Mouse (Mus musculus) left cerebral cortex, postnatal 10 days (tissue): ENCODE measurements around the gene Cdc37l1. TPM values are rescaled to one million over a fixed set of nuclear protein-coding genes. Genes with fewer than 3 reads are reported as not detected.

ENCODE experiments used
- DNase-seq, 2 experiments: peaks; one replicate each; pipeline ENCODE4 v3.0.0; 2021 to 2022; ENCODE audit warnings: low spot score in 2 of 2, mixed read lengths in 1 of 2; ENCODE audit errors: extremely low spot score in 1 of 2
- intact Hi-C: fragments of 180-260 bp; cut with DNase I; formaldehyde crosslinking; loops from one replicate; pipeline ENCODE4 v1.15.1; 2025
- total RNA-seq, 2 experiments: library from RNA; stranded (reverse); gene quantifications; 2 replicates each; pipeline ENCODE4 v1.2.3; 2021

Gene Cdc37l1
- total RNA-seq, 2 experiments from 2014 or later, result 72.6 to 73.7 TPM

- intact Hi-C loops, result loop anchor here (10.0 kb wide), 1 partner anchor 245 kb away; no protein-coding TSS in a partner anchor
- no peak for DNase-seq
These were observed 50.1 kb downstream of the Cdc37l1 start for GRCm38 (mm10) chr19:29040206-29040605.

- intact Hi-C loops, result loop anchor here (10.0 kb wide), 1 partner anchor 247 kb away; no protein-coding TSS in a partner anchor
These were observed 52.0 kb downstream of the Cdc37l1 start for GRCm38 (mm10) chr19:29042143-29042542.

GRCm38 (mm10) chr19:29042647-29043046 is 52.5 kb downstream of the Cdc37l1 start:
- no peak for DNase-seq
- intact Hi-C loops, result loop anchor here (10.0 kb wide), 1 partner anchor 248 kb away; no protein-coding TSS in a partner anchor

More at GRCm38 (mm10) chr19:29042143-29042542, 52.0 kb downstream of the Cdc37l1 start:
- DNase-seq, result no peak

GRCm38 (mm10) chr19:29044353-29044768 is 54.2 kb downstream of the Cdc37l1 start:
- intact Hi-C loops, result loop anchor here (10.0 kb wide), 1 partner anchor 250 kb away; no protein-coding TSS in a partner anchor
- DNase-seq, result no peak

GRCm38 (mm10) chr19:29045369-29045768 is 55.2 kb downstream of the Cdc37l1 start:
- intact Hi-C loops, result loop anchor here (10.0 kb wide), 1 partner anchor 251 kb away; no protein-coding TSS in a partner anchor
- peak in 1 of 2 experiments; percentile 58 for DNase-seq

GRCm38 (mm10) chr19:29045956-29046650 is 56.0 kb downstream of the Cdc37l1 start:
- DNase-seq, result no peak
- intact Hi-C loops, result loop anchor here (10.0 kb wide), 1 partner anchor 251 kb away; no protein-coding TSS in a partner anchor

GRCm38 (mm10) chr19:29046961-29047333 is 56.8 kb downstream of the Cdc37l1 start:
- intact Hi-C loops, result loop anchor here (10.0 kb wide), 1 partner anchor 252 kb away; no protein-coding TSS in a partner anchor
- no peak for DNase-seq

GRCm38 (mm10) chr19:29047334-29048170 is 57.4 kb downstream of the Cdc37l1 start, which contains the start of gene Ak3:
Gene Ak3 (minus strand): TSS chr19:29047961.
- DNase-seq, result peak; percentile 66 to 90
- intact Hi-C loops, result loop anchor here (10.0 kb wide), 1 partner anchor 253 kb away; no protein-coding TSS in a partner anchor

GRCm38 (mm10) chr19:29049401-29050075 is 59.4 kb downstream of the Cdc37l1 start:
- intact Hi-C loops, result loop anchor here (10.0 kb wide), 1 partner anchor 255 kb away; no protein-coding TSS in a partner anchor
- no peak for DNase-seq

- intact Hi-C loops, result no loop called here
- DNase-seq, result no peak
These were observed 60.2 kb downstream of the Cdc37l1 start for GRCm38 (mm10) chr19:29050186-29050980.

- intact Hi-C loops, result no loop called here
- no peak for DNase-seq
These were observed 62.6 kb downstream of the Cdc37l1 start for GRCm38 (mm10) chr19:29052786-29053185.

- no peak for DNase-seq
- intact Hi-C loops, result no loop called here
These were observed 64.4 kb downstream of the Cdc37l1 start for GRCm38 (mm10) chr19:29054594-29054993.

- intact Hi-C loops, result no loop called here
- DNase-seq, result no peak
These were observed 65.3 kb downstream of the Cdc37l1 start for GRCm38 (mm10) chr19:29055469-29055868.

GRCm38 (mm10) chr19:29058741-29059140 is 68.6 kb downstream of the Cdc37l1 start:
- intact Hi-C loops, result no loop called here
- DNase-seq, result no peak

- DNase-seq, result no peak
- intact Hi-C loops, result loop anchor here (5.0 to 10.0 kb wide), 2 partner anchors 195 to 443 kb away; partner anchors contain the start of gene Jak2
These were observed 69.5 kb downstream of the Cdc37l1 start for GRCm38 (mm10) chr19:29059688-29060087.

GRCm38 (mm10) chr19:29060299-29060698 is 70.1 kb downstream of the Cdc37l1 start:
- intact Hi-C loops, result loop anchor here (5.0 to 10.0 kb wide), 2 partner anchors 195 to 442 kb away; partner anchors contain the start of gene Jak2
- no peak for DNase-seq

- DNase-seq, result no peak
- intact Hi-C loops, result loop anchor here (5.0 to 10.0 kb wide), 2 partner anchors 192 to 439 kb away; partner anchors contain the start of gene Jak2
These were observed 72.9 kb downstream of the Cdc37l1 start for GRCm38 (mm10) chr19:29063009-29063408.
